Mouse (Mus musculus) liver, embryonic 14.5 days (tissue): Measurements from ENCODE around the gene Ccdc113. TPM values are rescaled to one million over a fixed set of nuclear protein-coding genes. Genes with fewer than 3 reads are reported as not detected.

Experiments used
- ATAC-seq: fragments of 200-750 bp; cut with Nextera tagmentation; 2 replicates; pipeline ENCODE4 v1.8.0; 2017; ENCODE audit warnings: moderate number of reproducible peaks, mild to moderate bottlenecking, moderate library complexity; ENCODE audit not compliant: insufficient read depth
- DNase-seq, 3 experiments: peaks; one replicate each; pipeline ENCODE4 v3.0.0-alpha.2; 2012 to 2013; ENCODE audit warnings: low read depth in 3 of 3, low spot score in 3 of 3
- H3K27ac ChIP-seq: fragments of 300-500 bp; sonication (generic); 2 replicates; pipeline ENCODE4 v1.5.1; 2014; ENCODE audit warnings: moderate library complexity, mild to moderate bottlenecking, control low read depth, inconsistent platforms
- H3K27me3 ChIP-seq: fragments of 300-500 bp; sonication (generic); 2 replicates; pipeline ENCODE4 v1.6.1; 2014; ENCODE audit warnings: mild to moderate bottlenecking, low read length, moderate library complexity; ENCODE audit not compliant: control insufficient read depth, insufficient read depth
- H3K36me3 ChIP-seq: fragments of 300-500 bp; sonication (generic); replicated peaks from 2 replicates; pipeline ENCODE4 v1.6.1; 2014; ENCODE audit warnings: low read depth; ENCODE audit not compliant: control insufficient read depth, insufficient read depth
- H3K4me1 ChIP-seq, 2 experiments: fragments of 200-500 bp in 1 of 2; fragments of 300-500 bp in 1 of 2; sonication (generic) in 1 of 2; replicated peaks; 2 replicates each; pipeline ENCODE4 v1.6.1; 2012 to 2014; ENCODE audit warnings: antibody characterized with exemption in 1 of 2, inconsistent platforms in 1 of 2, low read length in 1 of 2; ENCODE audit not compliant: control insufficient read depth in 2 of 2, insufficient read depth in 2 of 2
- H3K4me2 ChIP-seq: fragments of 300-500 bp; sonication (generic); 2 replicates; pipeline ENCODE4 v1.6.1; 2014; ENCODE audit warnings: low read depth, mild to moderate bottlenecking, control low read depth, moderate library complexity
- H3K4me3 ChIP-seq, 2 experiments: fragments of 200-500 bp in 1 of 2; fragments of 300-500 bp in 1 of 2; sonication (generic) in 1 of 2; 2 replicates each; pipeline ENCODE4 v1.5.1; 2012 to 2014; ENCODE audit warnings: low read depth in 2 of 2, low read length in 2 of 2, mild to moderate bottlenecking in 2 of 2, control low read depth in 1 of 2, inconsistent platforms in 1 of 2, moderate library complexity in 1 of 2; ENCODE audit not compliant: insufficient read depth in 1 of 2
- H3K9ac ChIP-seq: fragments of 300-500 bp; sonication (generic); replicated peaks from 2 replicates; pipeline ENCODE4 v1.6.1; 2014; ENCODE audit warnings: mild to moderate bottlenecking, control low read depth, moderate library complexity
- H3K9me3 ChIP-seq: fragments of 300-500 bp; sonication (generic); 2 replicates; pipeline ENCODE4 v1.6.1; 2016; ENCODE audit warnings: low read length, mixed read lengths; ENCODE audit not compliant: control insufficient read depth
- CTCF ChIP-seq: IDR thresholded peaks from 2 replicates; pipeline ENCODE4 v1.5.1; 2016; ENCODE audit warnings: antibody characterized with exemption, low read depth, control low read depth
- EP300 ChIP-seq: IDR thresholded peaks from 2 replicates; pipeline ENCODE4 v1.6.1; 2016; ENCODE audit warnings: antibody characterized with exemption, low read depth
- WGBS: fragments of 180-500 bp; shearing (Covaris S2); extraction: QIAGEN DNeasy Blood & Tissue Kit; methylation state at CpG from one replicate; pipeline ENCODE4 v1.1.7; 2014; ENCODE audit not compliant: insufficient replicate concordance; 5-methylcytosine and 5-hydroxymethylcytosine counted together
- polyA plus RNA-seq, 2 experiments: library from polyadenylated mRNA; depleted of rRNA in 1 of 2; stranded (reverse) in 1 of 2; unstranded in 1 of 2; fragments of >200 nt; fragmentation: Nextera tagmentation in 1 of 2; extraction: Ambion mirVana in 1 of 2; gene quantifications; 2 replicates each; pipeline versions ENCODE4 v1.2.1 to v1.2.3; 2012 to 2014

The Ccdc113 gene
- polyA plus RNA-seq, 2 experiments: not detected

GRCm38 (mm10) chr8:95595131-95595530 is 61.2 kb downstream of the Ccdc113 start:
- Histone ChIP-seq H3K9ac (no peak overlapping the region), H3K27me3 (no peaks in the 10 kb centered on the region), H3K4me3 (no peak overlapping the region), H3K27ac (no peak overlapping the region), H3K36me3 (no peaks in the 10 kb centered on the region), H3K9me3 (peaks cover 2% of the 10 kb centered on the region), H3K4me2 (no peak overlapping the region), H3K4me1 (peaks cover 21 to 35% of the 10 kb centered on the region in 2 experiments)
- WGBS: 77% methylated on average over 14 of the region's 14 CpGs
- no peak for TF ChIP-seq CTCF
- TF ChIP-seq EP300: no peak
- no peak for ATAC-seq
- no peak for DNase-seq

GRCm38 (mm10) chr8:95596841-95597241 is 63.0 kb downstream of the Ccdc113 start:
- ATAC-seq (no peak), DNase-seq (no peak)
- no peak overlapping the region for H3K4me2 ChIP-seq
- H3K27me3 ChIP-seq: no peaks in the 10 kb centered on the region
- H3K36me3 ChIP-seq: no peaks in the 10 kb centered on the region
- H3K4me3 ChIP-seq: no peak overlapping the region
- peaks cover 2% of the 10 kb centered on the region for H3K9me3 ChIP-seq
- no peak overlapping the region for H3K9ac ChIP-seq
- H3K4me1 ChIP-seq: peaks cover 19 to 26% of the 10 kb centered on the region in 2 experiments
- TF ChIP-seq EP300 (no peak), CTCF (no peak)
- no peak overlapping the region for H3K27ac ChIP-seq
- 36% methylated on average over 4 of the region's 4 CpGs for WGBS

- 13% methylated on average over 11 of the region's 11 CpGs for WGBS
- no peak overlapping the region for H3K9ac ChIP-seq
Measured at GRCm38 (mm10) chr8:95599861-95600260, 66.0 kb downstream of the Ccdc113 start.

GRCm38 (mm10) chr8:95601306-95601705 is 67.4 kb downstream of the Ccdc113 start:
- Histone ChIP-seq H3K4me2 (no peak overlapping the region), H3K36me3 (no peaks in the 10 kb centered on the region), H3K4me1 (peaks cover 0 to 4% of the 10 kb centered on the region in 2 experiments; a peak in 3 of 4 replicates), H3K27me3 (no peaks in the 10 kb centered on the region), H3K9me3 (no peaks in the 10 kb centered on the region), H3K27ac (no peak overlapping the region), H3K9ac (no peak overlapping the region), H3K4me3 (no peak overlapping the region)
- TF ChIP-seq CTCF (0 out of 2 replicates have a peak, but pooled peaks have one; percentile 23), EP300 (no peak)
- ATAC-seq: no peak
- WGBS: 63% methylated on average over 15 of the region's 15 CpGs
- no peak for DNase-seq

More at GRCm38 (mm10) chr8:95599861-95600260, 66.0 kb downstream of the Ccdc113 start:
- Histone ChIP-seq H3K4me2 (no peak overlapping the region), H3K9me3 (no peaks in the 10 kb centered on the region), H3K27me3 (no peaks in the 10 kb centered on the region), H3K27ac (no peak overlapping the region), H3K36me3 (no peaks in the 10 kb centered on the region), H3K4me3 (no peak overlapping the region), H3K4me1 (peaks cover 0 to 4% of the 10 kb centered on the region in 2 experiments; a peak in 3 of 4 replicates)
- ATAC-seq (no peak), DNase-seq (peak in 1 of 3 experiments; percentile 27)
- peak; percentile 80 for TF ChIP-seq CTCF
- no peak for TF ChIP-seq EP300

GRCm38 (mm10) chr8:95602168-95602567 is 68.3 kb downstream of the Ccdc113 start:
- no peak for ATAC-seq
- Histone ChIP-seq H3K4me3 (no peak overlapping the region), H3K4me2 (no peak overlapping the region), H3K27me3 (no peaks in the 10 kb centered on the region), H3K9ac (no peak overlapping the region), H3K4me1 (no peaks in the 10 kb centered on the region), H3K9me3 (no peaks in the 10 kb centered on the region), H3K36me3 (no peaks in the 10 kb centered on the region), H3K27ac (no peak overlapping the region)
- 47% methylated on average over 2 of the region's 2 CpGs for WGBS
- TF ChIP-seq CTCF: 0 out of 2 replicates have a peak, but pooled peaks have one; percentile 15
- no peak for TF ChIP-seq EP300
- no peak for DNase-seq
